Mouse (Mus musculus) hindbrain, postnatal 0 days (tissue): Measurements from ENCODE around the gene Stat2. TPM values are rescaled to one million over a fixed set of nuclear protein-coding genes. Genes with fewer than 3 reads are reported as not detected.
A peak's percentile ranks its signal among the peaks of the same experiment; 100 is the strongest.

Experiments used
- ATAC-seq: fragments of 200-750 bp; cut with Nextera tagmentation; 2 replicates; pipeline ENCODE4 v1.8.0; 2017; ENCODE audit warnings: mild to moderate bottlenecking, moderate TSS enrichment, moderate library complexity
- DNase-seq: peaks from one replicate; pipeline ENCODE4 v3.0.0-alpha.2; 2015; ENCODE audit warnings: low spot score
- H3K27ac ChIP-seq: fragments of 300-500 bp; sonication (generic); 2 replicates; pipeline ENCODE4 v1.5.1; 2014; ENCODE audit warnings: mild to moderate bottlenecking
- H3K27me3 ChIP-seq: fragments of 300-500 bp; sonication (generic); 2 replicates; pipeline ENCODE4 v1.6.1; 2014; ENCODE audit warnings: low read length, mixed read lengths; ENCODE audit not compliant: insufficient read depth
- H3K36me3 ChIP-seq: fragments of 300-500 bp; sonication (generic); 2 replicates; pipeline ENCODE4 v1.6.1; 2014; ENCODE audit warnings: low read length, mixed read lengths; ENCODE audit not compliant: insufficient read depth
- H3K4me1 ChIP-seq: fragments of 300-500 bp; sonication (generic); 2 replicates; pipeline ENCODE4 v1.6.1; 2014; ENCODE audit warnings: antibody characterized with exemption, low read length, mixed read lengths; ENCODE audit not compliant: insufficient read depth
- H3K4me2 ChIP-seq: fragments of 300-500 bp; sonication (generic); 2 replicates; pipeline ENCODE4 v1.6.1; 2014; ENCODE audit warnings: low read depth, mild to moderate bottlenecking, low read length, moderate library complexity, mixed read lengths
- H3K4me3 ChIP-seq: fragments of 300-500 bp; sonication (generic); 2 replicates; pipeline ENCODE4 v1.5.1; 2014; ENCODE audit warnings: low read length
- H3K9ac ChIP-seq: fragments of 300-500 bp; sonication (generic); replicated peaks from 2 replicates; pipeline ENCODE4 v1.6.1; 2014; ENCODE audit warnings: mild to moderate bottlenecking, low read length, moderate library complexity, mixed read lengths
- H3K9me3 ChIP-seq: fragments of 300-500 bp; sonication (generic); 2 replicates; pipeline ENCODE4 v1.6.1; 2016; ENCODE audit warnings: low read length, mixed read lengths
- CTCF ChIP-seq: IDR thresholded peaks from 2 replicates; pipeline ENCODE4 v1.5.1; 2016; ENCODE audit warnings: antibody characterized with exemption, control low read depth, low read depth
- WGBS: fragments of 180-500 bp; shearing (Covaris S2); extraction: QIAGEN DNeasy Blood & Tissue Kit; methylation state at CpG from one replicate; pipeline ENCODE4 v1.1.7; 2014; 5-methylcytosine and 5-hydroxymethylcytosine counted together
- polyA plus RNA-seq: library from polyadenylated mRNA; unstranded; fragments of >200 nt; fragmentation: Nextera tagmentation; extraction: Ambion mirVana; gene quantifications from 2 replicates; pipeline ENCODE4 v1.2.1, GENCODE M21; 2015
- total RNA-seq: library from RNA; depleted of rRNA; stranded (reverse); fragments of >200 nt; gene quantifications from 2 replicates; pipeline ENCODE4 v1.2.3, GENCODE M21; 2014; rRNA removed

Stat2 gene
- 7.5 and 8.5 TPM in 2 replicates for total RNA-seq
- polyA plus RNA-seq = 9.7 and 12.8 TPM in 2 replicates

DNA sequence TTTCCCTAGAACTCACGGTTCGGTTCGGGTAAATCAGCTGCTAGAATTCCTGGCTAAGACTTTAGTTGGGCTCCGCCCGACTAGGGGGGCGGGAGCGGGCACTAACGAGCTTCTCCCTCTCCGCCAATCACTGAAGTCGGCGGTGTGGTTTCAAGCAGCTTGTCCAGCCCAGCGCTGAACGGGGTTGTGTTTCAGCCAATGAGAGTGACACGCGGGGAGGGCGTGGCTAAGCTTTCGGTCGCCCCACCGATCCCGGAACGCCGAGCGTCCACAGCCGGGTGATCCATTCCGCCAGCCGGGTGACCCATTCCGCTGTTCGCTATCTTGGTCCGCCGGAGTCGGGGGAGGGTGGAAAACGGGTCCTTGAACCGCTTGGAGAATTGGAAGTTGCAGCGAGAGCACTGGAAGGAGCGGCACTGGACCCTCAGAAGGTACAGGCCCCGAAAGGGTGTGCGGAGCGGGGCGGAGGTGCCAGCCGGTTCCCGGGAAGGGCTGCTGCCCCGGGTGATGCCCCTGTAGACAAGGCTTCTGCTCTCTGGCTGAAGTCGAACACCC, at the start of gene Stat2:
Gene Stat2, plus strand, starts transcription at position 273 of the 555 bp plus-strand sequence.
- no peaks in the 10 kb centered on the region for H3K36me3 ChIP-seq
- WGBS = under 1% methylated on average over 43 of the region's 43 CpGs
- peak within 1 kb of the TSS; percentile 82 for H3K27ac ChIP-seq
- H3K4me1 ChIP-seq = no peaks in the 10 kb centered on the region
- peak within 1 kb of the TSS; percentile 69 for H3K4me2 ChIP-seq
- peak within 1 kb of the TSS; percentile 72 for H3K9ac ChIP-seq
- no peaks in the 10 kb centered on the region for H3K27me3 ChIP-seq
- ATAC-seq (peak; percentile 100), DNase-seq (peak; percentile 98)
- H3K4me3 ChIP-seq = peak within 1 kb of the TSS; percentile 83
- H3K9me3 ChIP-seq = no peaks in the 10 kb centered on the region
- TF ChIP-seq CTCF = no peak

DNA sequence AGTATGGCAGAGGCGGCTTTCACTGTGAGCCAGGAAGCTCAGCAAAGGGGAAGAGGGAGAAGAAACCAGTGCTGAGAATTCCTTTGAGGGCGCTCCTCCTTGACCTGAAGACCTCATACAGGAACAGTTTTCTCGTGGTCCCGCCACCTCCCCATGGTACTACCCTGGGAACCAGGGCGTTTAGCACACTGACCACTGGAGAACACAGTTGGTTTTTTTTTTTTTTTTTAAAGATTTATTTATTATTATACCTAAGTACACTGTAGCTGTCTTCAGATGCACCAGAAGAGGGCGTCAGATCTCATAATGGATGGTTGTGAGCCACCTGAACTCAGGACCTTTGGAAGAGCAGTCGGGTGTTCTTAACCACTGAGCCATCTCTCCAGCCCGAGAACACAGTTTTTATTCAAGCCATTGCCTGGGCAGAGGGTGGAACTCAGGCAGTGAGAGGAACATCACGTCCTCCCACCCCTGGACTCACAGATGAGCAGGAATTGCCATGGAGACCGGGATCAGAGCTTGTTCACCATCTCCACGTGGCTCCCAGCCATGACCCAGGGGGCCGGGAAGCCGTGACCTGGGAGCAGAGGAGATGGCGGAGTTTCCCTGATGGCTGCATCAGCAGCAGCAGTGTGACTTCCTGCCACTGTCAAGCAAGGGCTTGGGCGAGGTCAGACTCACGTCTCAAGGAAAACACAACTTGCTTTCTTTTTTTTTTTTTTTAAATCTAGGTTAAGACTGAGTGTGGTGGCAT, 48.6 kb upstream of the Stat2 start:
- H3K27ac ChIP-seq = no peak overlapping the region
- H3K9ac ChIP-seq = no peak overlapping the region
- no peak for TF ChIP-seq CTCF
- no peaks in the 10 kb centered on the region for H3K36me3 ChIP-seq
- no peaks in the 10 kb centered on the region for H3K27me3 ChIP-seq
- 58% methylated on average over 16 of the region's 16 CpGs for WGBS
- no peaks in the 10 kb centered on the region for H3K4me1 ChIP-seq
- H3K9me3 ChIP-seq = no peaks in the 10 kb centered on the region
- no peak overlapping the region for H3K4me2 ChIP-seq
- DNase-seq = no peak
- no peak for ATAC-seq
- no peak overlapping the region for H3K4me3 ChIP-seq

DNA sequence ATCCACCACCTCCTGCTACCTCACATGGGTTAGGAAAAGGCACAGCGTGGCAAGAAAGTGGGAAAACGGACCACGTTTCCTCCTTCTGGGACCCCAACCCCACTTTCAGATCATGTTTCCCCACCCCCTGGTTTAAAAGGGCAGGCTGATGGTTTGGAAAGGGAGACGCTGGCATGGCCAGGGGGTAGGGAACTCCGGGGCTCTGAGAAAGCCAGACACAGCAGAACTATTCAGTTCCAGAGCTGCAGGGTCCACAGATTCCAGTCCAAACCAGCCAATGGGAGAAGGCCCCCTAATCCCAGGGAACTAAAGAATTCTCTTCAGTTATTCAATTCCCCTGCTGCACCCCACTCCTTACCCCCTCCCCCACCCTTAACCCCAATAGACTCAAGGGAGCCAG, 45.3 kb upstream of the Stat2 start:
- Histone ChIP-seq H3K9ac (no peak overlapping the region), H3K4me2 (no peak overlapping the region), H3K4me3 (no peak overlapping the region), H3K27me3 (no peaks in the 10 kb centered on the region), H3K27ac (no peak overlapping the region), H3K9me3 (no peaks in the 10 kb centered on the region), H3K4me1 (no peaks in the 10 kb centered on the region), H3K36me3 (no peaks in the 10 kb centered on the region)
- 49% methylated on average over 5 of the region's 5 CpGs for WGBS
- DNase-seq (no peak), ATAC-seq (no peak)
- no peak for TF ChIP-seq CTCF

DNA sequence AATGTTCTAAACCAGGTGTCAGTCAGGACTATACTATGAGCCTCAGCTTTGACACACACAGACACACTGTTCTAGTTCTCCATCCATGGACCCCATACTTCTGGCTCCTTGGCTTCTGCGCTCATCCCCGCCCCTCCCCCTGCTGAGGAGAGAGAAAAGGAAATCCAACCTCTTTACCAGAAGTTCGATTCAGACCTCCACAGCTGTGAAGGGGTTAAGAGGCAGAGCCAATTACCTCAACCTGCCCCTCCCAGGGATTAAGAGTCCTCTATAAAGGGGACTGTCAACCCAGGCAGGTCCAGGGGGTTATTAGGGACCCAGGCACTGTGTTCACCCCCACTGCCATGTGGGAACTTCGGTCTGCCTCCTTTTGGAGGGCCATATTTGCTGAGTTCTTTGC, 44.8 kb upstream of the Stat2 start, which contains the start of gene Mip:
Gene Mip, plus strand, starts transcription at position 301 of the 400 bp plus-strand sequence.
- H3K4me3 ChIP-seq = no peak within 1 kb of the TSS
- WGBS = 34% methylated on average over 4 of the region's 4 CpGs
- no peak within 1 kb of the TSS for H3K9ac ChIP-seq
- DNase-seq = no peak
- no peak within 1 kb of the TSS for H3K27ac ChIP-seq
- no peak for TF ChIP-seq CTCF
- no peaks in the 10 kb centered on the region for H3K4me1 ChIP-seq
- no peaks in the 10 kb centered on the region for H3K36me3 ChIP-seq
- ATAC-seq = no peak
- no peaks in the 10 kb centered on the region for H3K9me3 ChIP-seq
- no peaks in the 10 kb centered on the region for H3K27me3 ChIP-seq
- no peak within 1 kb of the TSS for H3K4me2 ChIP-seq

DNA sequence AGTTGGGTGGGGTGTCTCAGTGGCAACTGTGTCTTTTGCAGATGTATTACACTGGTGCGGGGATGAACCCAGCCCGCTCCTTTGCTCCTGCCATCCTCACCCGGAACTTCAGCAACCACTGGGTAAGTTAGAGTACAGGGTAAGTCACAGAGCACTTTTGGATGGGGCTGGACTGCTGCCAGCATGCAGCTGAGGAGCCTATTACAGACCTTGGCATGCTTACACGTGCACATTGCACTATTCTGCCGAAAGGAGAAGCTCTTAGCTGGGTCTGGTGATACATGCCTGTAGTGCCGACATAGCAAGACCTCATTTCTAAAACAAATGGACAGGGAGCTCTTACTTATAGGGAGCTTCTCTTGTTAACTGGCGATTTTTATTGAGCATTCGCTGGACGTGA, 42.8 kb upstream of the Stat2 start:
- 76% methylated on average over 9 of the region's 9 CpGs for WGBS
- no peaks in the 10 kb centered on the region for H3K36me3 ChIP-seq
- no peak overlapping the region for H3K4me2 ChIP-seq
- H3K27ac ChIP-seq = no peak overlapping the region
- no peaks in the 10 kb centered on the region for H3K9me3 ChIP-seq
- H3K4me1 ChIP-seq = 0 out of 2 replicates have a peak, but pooled peaks cover 3% of the 10 kb centered on the region
- no peaks in the 10 kb centered on the region for H3K27me3 ChIP-seq
- no peak for DNase-seq
- no peak overlapping the region for H3K9ac ChIP-seq
- no peak for ATAC-seq
- no peak overlapping the region for H3K4me3 ChIP-seq
- TF ChIP-seq CTCF = no peak

DNA sequence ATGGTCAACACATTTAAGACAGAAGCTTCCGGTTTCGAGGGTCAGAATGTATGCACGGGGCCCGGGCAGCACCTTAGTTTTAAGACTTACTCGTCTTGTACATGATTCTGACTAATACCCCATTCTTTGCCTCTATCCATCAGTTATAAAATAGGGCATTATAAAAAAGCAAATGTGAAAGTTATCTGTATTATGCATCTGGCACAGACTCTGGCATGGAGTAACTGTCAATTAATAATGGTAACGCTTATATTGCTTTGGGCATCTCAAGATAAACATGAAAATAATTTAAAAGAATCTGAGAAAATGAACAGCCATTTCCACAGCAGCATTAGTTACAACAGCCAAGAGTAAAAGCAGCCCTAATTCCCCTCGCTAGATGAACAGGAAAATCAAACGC, 42.4 kb upstream of the Stat2 start:
- H3K4me2 ChIP-seq = no peak overlapping the region
- TF ChIP-seq CTCF = no peak
- H3K9ac ChIP-seq = no peak overlapping the region
- DNase-seq (no peak), ATAC-seq (no peak)
- H3K4me3 ChIP-seq = no peak overlapping the region
- no peaks in the 10 kb centered on the region for H3K36me3 ChIP-seq
- 0 out of 2 replicates have a peak, but pooled peaks cover 3% of the 10 kb centered on the region for H3K4me1 ChIP-seq
- no peaks in the 10 kb centered on the region for H3K9me3 ChIP-seq
- 93% methylated on average over 8 of the region's 8 CpGs for WGBS
- no peaks in the 10 kb centered on the region for H3K27me3 ChIP-seq
- H3K27ac ChIP-seq = no peak overlapping the region

DNA sequence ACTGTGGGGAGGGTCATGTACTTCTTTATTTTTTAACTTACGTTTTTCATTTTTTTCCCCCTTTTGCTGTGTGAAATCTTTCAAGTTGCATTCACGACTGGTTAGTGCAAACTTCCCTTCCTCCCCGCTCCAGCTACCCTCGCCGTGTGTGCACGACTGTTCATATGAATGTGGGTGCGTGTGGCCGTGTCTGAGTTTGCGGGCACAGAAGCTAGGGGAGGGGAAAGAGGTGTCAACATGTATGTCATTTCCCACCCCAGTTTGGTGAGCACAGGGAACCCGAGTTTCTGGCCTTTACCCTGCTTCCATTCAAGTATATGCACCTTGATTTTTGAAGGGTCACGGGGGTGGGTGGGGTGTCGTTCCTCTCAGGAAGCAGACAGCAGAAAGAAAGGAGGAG, 39.8 kb upstream of the Stat2 start:
- Histone ChIP-seq H3K36me3 (no peaks in the 10 kb centered on the region), H3K4me1 (0 out of 2 replicates have a peak, but pooled peaks cover 3% of the 10 kb centered on the region), H3K9ac (no peak overlapping the region), H3K4me3 (no peak overlapping the region), H3K9me3 (no peaks in the 10 kb centered on the region), H3K4me2 (no peak overlapping the region), H3K27ac (no peak overlapping the region), H3K27me3 (no peaks in the 10 kb centered on the region)
- WGBS = 84% methylated on average over 12 of the region's 12 CpGs
- DNase-seq (no peak), ATAC-seq (no peak)
- no peak for TF ChIP-seq CTCF
